Mouse (Mus musculus) G1E (cell line): ENCODE measurements around the gene Tex14.

ENCODE experiments used
- CTCF ChIP-seq: IDR thresholded peaks from 2 replicates; pipeline ENCODE4 v1.5.1; 2012; ENCODE audit warnings: low read depth, low read length, inconsistent platforms, mixed read lengths
- GATA1 ChIP-seq: IDR thresholded peaks from 2 replicates; pipeline ENCODE4 v1.6.1; 2012; ENCODE audit warnings: borderline replicate concordance, low read length, inconsistent platforms, mixed read lengths
- GATA2 ChIP-seq: IDR thresholded peaks from 2 replicates; pipeline ENCODE4 v1.6.1; 2012; ENCODE audit warnings: low read depth, low read length, inconsistent platforms, borderline replicate concordance
- POLR2AphosphoS5 ChIP-seq: IDR thresholded peaks from 2 replicates; pipeline ENCODE4 v1.6.1; 2012; ENCODE audit warnings: low read depth, low read length, inconsistent platforms; ENCODE audit not compliant: insufficient replicate concordance
- TAL1 ChIP-seq: conservative IDR thresholded peaks from 2 replicates; pipeline ENCODE4 v1.6.1; 2012; ENCODE audit warnings: low read depth, low read length, inconsistent platforms, mixed read lengths

GRCm38 (mm10) chr11:87460566-87460965 lies 55.7 kb downstream of the Tex14 start:
- TF ChIP-seq CTCF (no peak), TAL1 (no peak), GATA1 (no peak), POLR2AphosphoS5 (no peak), GATA2 (no peak)
